Mouse (Mus musculus) adipocyte (in vitro differentiated cells): ENCODE results near the gene Glrx3.
A peak's percentile ranks its signal among the peaks of the same experiment; 100 is the strongest.

Experiments
- DNase-seq: peaks from one replicate; pipeline ENCODE4 v3.0.0-alpha.2; 2016; ENCODE audit warnings: low spot score

The Glrx3 gene

DNA sequence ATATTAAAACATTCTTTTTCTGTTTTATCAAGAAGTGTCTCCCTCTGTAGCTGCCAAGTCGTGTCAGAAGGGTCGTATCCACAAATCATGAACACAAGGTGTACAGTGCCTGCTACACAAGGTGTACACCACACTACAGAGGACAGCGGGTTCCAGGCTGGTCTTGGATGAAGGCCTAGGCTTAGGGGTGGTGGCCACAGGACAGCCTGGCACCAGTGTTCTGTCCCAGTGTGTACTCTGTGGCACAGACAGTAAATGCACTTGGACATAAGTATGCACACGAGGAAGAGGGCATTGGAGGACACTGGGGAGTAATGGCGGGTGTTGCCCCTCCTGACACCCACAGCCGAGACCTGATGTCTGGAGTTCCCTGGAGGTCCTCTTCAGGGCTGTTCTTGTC, 34.7 kb downstream of the Glrx3 start:
- DNase-seq = no peak

DNA sequence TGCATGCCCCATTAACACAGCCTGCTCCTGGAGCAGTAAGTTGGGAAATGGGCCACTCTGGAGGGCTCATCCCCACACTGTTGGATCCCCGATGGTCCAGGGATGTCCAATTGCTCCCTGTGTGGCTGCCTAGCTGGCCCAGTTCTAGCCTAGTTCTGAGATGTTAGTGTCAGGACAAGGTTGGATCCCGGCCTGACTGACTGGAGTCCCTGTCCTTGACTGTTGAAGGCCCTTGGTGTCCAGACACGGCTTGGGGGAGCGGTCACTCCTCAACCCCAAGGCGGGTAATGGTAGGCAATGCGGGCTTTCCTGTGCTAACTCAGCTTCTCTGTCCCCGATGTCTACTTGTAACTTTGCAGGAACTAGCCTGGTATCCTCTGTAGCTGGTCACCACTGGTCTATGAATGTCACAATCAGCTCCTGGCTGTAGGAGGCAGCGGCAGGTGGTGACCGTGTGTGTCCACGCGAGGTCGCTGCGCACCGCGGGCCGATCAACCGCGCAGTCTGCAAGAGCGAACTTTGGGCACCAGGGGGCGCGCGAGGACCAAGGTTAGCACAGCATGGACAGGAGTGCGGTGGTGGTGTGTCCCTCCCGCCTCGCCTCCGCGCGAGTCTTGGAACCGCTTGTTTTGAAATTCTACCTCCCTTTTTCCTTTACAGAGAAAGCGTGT, 40.7 kb downstream of the Glrx3 start:
- DNase-seq = peak; percentile 90

DNA sequence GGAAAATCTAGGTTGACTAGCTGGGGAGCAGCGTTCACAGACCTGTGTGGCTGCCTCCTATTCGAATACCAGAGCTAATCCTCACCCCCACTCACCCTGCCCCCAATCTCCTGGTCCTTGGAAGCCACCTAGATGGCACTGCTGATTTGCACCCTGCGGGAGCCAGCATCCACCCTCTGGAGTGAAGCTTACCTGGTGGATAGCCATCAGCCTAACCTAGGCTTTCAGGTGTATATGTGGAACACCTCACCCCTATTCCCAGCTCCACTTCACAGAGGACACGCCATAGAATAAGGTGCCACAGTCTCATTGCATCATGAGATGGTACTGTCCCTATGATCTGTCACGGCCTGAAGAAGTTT, 41.2 kb downstream of the Glrx3 start:
- no peak for DNase-seq

DNA sequence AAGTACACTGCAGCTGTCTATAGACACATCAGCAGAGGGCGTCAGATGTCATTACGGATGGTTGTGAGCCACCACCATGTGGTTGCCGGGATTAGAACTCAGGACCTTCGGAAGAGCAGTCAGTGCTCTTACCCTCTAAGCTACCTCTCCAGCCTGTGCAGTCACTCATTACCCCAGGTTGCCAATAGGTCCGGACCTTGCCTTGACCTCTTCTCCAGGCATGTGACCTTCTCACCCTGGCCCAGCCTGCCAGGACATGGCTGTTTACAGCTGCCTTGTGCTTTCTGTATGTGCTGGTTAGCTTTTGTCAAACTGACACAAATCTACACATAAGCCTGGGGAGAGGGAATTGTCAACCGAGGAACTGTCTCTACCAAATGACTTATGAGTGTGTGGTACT, 43.4 kb downstream of the Glrx3 start:
- DNase-seq = no peak

DNA sequence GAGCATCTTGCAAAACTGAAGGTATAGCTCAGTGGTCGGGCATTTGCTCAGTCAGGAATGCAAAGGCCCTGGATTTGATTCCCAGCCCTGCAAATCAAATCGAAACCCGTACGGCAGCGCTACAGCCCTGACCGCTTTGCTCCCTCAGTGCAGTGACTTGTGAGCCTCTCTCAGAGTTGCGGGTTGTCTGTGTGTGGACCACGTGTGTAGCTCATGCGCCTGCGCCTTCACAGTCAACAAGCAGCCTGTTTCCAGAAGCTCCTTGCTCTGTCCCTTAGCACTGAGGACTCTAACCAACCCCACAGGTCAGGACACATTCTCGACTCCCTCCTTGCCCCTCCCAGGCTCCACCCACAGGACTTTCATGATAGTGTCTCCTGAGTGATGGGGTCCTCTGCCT, 46.6 kb downstream of the Glrx3 start:
- no peak for DNase-seq

DNA sequence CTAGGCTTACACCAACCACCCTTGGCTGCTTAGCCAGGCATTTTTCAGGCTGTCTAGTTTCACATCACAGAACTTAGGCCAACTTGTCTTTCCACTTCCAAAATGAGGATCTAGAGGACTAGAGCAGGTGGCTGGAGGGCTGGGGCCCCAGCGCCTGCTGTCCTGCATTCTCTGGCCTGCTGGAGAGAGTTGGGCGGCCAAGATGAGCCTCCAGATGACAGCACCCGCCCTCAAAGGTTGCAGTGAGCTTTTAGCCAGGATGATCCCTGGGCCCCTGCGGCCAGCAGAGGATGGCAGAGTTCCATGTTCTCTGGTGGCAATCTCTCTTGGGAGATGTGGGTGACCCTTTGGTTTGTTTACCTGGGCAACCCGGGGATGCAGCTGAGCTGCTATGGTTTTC, 51.0 kb downstream of the Glrx3 start:
- DNase-seq = peak; percentile 19

DNA sequence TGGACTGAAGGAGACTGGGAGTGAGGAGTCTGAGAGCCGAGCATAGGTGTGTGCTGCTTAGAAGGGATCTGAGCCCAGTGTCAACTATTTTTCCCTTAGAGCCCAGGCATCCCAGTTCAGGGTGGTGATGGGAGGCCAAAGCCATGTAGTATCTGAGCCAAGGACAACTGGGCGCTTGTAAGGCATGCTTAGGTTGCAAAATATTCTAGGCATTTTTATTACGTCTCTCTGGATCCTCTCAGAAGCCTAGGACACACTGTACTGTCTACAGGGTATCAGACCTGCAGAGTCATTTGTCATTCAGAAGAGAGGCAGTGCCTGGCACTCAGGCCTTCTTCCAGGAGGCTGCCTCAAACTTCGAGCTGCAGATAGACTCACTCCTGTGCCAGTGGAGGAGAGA, 53.3 kb downstream of the Glrx3 start:
- DNase-seq = no peak

DNA sequence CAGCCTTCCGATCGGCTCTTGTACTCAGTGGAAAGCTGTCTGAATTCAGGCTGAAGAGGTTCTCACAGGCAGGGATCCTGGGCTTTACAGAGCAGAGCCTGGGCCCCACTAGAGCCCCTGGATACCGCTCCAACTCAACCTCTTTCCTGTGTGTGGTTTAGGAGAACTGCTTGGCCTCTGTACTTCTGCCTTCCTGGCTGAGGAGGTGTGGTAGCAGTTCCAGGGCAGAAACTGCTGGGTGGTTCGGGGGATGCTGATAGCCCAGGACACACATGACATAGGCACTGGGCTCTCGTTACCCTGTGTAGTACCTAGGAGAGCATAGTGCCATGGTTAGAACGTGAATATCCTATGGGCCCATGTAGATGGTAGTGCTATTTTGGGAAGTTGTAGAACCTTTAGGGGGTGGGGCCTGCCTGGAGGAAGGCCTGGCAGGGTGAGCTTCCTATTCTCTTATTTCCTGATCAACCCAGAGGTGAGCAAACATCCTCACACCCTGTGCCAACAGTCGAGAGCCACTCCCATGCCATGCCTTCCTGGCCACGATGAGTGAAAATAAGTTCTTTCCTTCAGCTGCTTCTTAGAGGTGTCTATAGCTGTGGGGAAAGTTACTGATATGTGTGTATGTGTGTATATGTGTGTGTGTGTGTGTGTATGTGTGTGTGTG, 55.0 kb downstream of the Glrx3 start:
- no peak for DNase-seq

DNA sequence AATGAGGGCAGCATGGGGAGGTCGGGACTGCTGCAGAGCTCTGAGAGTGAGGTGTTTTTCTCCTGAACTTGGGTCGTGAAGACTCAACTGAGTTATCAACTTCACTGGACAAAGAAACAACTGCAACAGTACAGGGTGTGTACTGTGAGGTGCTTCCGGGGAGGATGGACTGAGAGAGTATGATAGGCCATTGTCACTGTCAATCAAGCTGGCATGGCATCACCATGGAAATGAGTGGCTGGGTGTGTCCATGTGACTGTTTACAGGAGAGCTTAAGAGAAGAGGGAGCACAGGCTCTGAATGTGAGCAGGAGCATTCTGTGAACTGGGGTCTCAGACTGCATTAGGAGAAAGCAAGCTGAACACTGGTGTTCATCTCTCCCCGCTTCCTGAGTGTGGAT, 61.3 kb downstream of the Glrx3 start:
- DNase-seq = no peak

DNA sequence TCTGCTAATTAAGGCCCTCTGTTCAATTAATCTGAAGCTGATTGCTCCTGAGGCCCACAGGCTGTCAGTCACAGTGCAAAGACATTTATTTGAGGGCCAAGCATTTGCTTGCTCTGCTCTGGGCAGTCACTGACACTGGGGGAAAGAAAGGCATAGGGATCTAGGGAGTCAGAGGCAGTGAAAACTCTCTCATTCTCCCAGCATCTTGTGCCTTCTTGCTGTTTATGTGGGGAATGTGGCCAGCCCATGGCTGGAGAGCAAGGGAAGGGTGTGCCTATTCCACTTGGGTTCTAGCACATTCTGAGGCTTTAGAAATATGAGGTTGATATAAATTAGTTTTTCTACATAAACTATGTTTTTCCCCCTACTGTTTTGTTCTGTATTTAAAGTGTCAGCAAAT, 80.2 kb downstream of the Glrx3 start:
- no peak for DNase-seq

DNA sequence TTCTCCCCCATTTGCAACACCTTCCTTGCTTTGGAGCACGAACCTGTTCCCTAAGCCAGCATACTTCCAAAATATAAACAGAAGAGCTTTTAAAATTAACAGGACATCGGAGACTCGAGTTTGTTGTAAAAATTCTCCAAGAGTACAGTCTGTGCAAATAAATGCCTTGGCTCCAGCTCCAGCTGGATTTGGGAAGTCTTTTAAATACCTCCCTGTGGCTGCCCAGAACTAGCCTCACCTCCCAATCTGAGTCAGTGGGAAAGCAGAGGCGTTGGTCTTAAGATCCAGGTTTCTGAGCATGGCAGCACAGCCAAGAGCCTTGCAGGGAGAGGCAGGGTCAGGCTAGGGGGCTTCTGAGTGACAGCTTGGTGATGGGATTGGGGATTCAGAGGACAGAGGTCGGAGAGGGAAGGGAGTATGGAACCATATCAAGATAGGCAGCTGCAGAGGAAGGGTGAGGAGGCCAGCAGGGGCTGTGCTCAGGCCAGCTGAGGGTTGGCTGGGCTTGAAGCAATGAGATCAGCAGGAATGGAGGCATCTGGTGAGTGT, 80.7 kb downstream of the Glrx3 start:
- DNase-seq = no peak
